Mouse (Mus musculus): Measurements from ENCODE around the gene Osbp. TPM values are rescaled to one million over a fixed set of nuclear protein-coding genes. Genes with fewer than 3 reads are reported as not detected.

The Osbp gene
- total and polyA plus RNA-seq, 2 experiments from 2014 or later = 2.6 to 25.5 TPM

DNA sequence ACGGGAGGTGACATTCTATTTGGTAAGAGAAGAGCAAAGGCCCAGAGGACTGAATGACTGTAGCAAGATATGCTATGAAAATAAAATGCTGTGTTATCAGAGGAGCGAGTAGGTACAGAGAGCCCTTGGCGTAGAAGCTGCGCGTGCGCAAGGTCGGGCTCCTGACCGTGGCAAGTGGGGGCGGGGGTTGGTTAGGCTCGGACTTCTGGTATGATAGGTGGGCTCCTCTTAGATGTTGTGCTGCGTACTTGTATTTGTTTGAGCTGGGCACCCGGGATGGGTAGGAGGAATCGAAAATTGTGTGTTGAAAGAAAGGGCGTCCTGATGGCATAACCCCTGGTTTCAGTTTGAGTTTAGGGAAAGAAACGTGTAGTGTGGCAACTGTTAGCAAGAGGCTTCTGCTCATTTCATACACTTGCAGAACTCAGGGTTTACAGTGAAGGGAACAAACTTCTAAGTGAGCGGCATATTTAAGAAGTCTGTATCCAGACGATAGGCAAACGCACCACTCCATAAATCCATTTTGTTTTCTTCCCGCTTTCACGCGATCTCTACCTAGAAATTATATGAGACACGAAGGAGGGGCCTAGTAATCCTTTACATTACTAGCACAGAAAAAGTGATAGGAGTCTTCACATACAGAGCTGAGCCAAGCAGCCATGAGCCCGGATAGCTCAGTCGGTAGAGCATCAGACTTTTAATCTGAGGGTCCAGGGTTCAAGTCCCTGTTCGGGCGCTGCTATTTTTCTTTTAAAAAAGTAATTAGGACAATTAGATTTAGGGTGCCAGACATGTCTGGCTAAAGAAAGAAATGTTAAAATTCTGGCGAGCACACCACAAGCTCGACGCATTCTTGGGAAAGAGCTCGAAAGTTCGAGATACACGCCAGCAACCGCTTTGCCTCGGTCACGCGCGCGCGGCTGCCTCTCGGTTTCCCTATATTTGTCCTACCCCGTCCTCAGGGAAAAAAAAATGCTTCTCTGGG, 39.9 kb downstream of the Osbp start:
- H3K4me3 ChIP-seq (ENCODE audit: low read length) = peak overlapping the region; percentile 64
- peak overlapping the region; percentile 77 for H3K27ac ChIP-seq
- DNase-seq (ENCODE audit: low spot score) (peak; percentile 93), ATAC-seq (peak; percentile 69)
- WGBS = under 1% methylated on average over 41 of the region's 41 CpGs
- H3K27me3 ChIP-seq (ENCODE audit: insufficient read depth, low read length) = no peaks in the 10 kb centered on the region
- H3K4me2 ChIP-seq (ENCODE audit: low read depth, low read length) = peak overlapping the region; percentile 56
- H3K9ac ChIP-seq (replicated peaks; ENCODE audit: low read length) = peak overlapping the region; percentile 43
- H3K9me3 ChIP-seq (ENCODE audit: low read length) = no peaks in the 10 kb centered on the region
- no peaks in the 10 kb centered on the region for H3K36me3 ChIP-seq (ENCODE audit: insufficient read depth, low read length)
- 0 out of 2 replicates have a peak, but pooled peaks cover 7% of the 10 kb centered on the region for H3K4me1 ChIP-seq (ENCODE audit: insufficient read depth, low read length)
- no peak for TF ChIP-seq CTCF (IDR thresholded peaks at IDR 0.05; ENCODE audit: low read depth)

DNA sequence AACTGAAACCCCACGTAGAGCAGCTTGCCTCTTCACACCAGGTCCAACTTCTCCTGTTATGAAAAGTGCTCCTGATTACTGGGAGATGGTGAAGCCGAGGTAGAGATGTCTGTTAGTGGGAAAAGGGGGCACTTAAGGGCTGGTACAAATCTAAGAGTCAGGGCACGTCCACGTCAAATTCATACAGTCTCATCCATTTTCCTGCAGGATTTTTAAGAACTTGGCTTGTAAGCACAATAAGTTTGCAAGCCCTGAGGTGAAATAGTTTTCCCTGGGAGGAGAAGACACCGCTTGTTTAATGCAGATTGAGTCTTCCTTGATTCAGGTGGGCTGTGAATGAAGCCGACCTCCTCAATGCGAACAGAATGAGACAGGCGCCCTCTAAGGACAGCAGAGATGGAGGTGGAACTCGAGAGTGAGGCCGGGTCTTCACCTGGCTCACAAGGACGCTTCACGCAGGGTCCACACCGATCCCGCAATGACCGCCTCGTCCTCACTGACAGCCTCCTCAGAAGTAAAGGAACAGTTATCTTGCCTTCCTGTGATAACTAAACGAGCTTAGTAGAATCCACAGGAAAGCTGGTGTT, 40.7 kb downstream of the Osbp start:
- DNase-seq (ENCODE audit: low spot score) = peak; percentile 43
- peak overlapping the region; percentile 43 for H3K9ac ChIP-seq (replicated peaks; ENCODE audit: low read length)
- no peak for ATAC-seq
- TF ChIP-seq CTCF (IDR thresholded peaks at IDR 0.05; ENCODE audit: low read depth) = peak; percentile 35
- peak overlapping the region; percentile 56 for H3K4me2 ChIP-seq (ENCODE audit: low read depth, low read length)
- peak overlapping the region; percentile 6 for H3K27ac ChIP-seq
- H3K4me1 ChIP-seq (ENCODE audit: insufficient read depth, low read length) = 0 out of 2 replicates have a peak, but pooled peaks cover 7% of the 10 kb centered on the region
- H3K4me3 ChIP-seq (ENCODE audit: low read length) = peak overlapping the region; percentile 64
- H3K9me3 ChIP-seq (ENCODE audit: low read length) = no peaks in the 10 kb centered on the region
- H3K36me3 ChIP-seq (ENCODE audit: insufficient read depth, low read length) = no peaks in the 10 kb centered on the region
- 4% methylated on average over 17 of the region's 17 CpGs for WGBS
- H3K27me3 ChIP-seq (ENCODE audit: insufficient read depth, low read length) = no peaks in the 10 kb centered on the region

DNA sequence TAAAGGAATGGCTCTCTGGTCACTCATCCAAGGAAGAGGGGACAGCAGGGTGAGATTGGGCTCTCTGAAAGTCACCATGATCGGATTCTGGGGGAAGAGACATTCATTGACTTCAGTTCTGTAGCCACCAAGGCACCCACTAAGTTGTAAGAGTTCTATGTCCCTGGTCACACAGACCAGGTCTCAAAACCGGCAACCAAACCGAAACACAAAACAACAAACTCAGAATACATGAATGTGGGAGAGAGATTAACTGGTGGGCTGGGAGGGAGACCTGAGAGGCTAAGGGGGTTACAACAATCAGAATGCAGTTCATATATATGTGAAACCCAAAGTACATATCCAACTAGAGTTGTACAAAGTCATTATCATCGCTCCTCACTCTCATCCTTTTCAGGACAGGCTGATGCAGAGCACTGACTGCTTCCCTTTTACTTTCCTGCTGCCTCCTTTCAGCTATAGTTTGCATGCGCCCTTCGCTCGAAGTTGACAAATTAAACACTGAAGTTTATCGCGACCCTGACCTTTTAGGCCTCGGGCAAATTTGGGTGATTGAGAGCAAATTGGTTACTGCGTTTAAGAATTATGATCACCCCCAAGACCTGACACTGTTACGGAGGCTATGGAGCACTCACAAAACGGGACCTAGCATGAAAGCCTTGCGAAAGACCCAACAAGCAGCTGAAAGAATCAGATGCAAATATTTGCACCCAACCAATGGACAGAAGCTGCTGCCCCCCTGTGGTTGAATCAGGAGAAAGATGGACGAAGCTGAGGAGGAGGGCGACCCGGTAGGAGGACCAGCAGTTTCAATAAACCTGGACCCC, 41.6 kb downstream of the Osbp start:
- peak overlapping the region; percentile 56 for H3K4me2 ChIP-seq (ENCODE audit: low read depth, low read length)
- DNase-seq (ENCODE audit: low spot score) (peak; percentile 57), ATAC-seq (no peak)
- H3K27me3 ChIP-seq (ENCODE audit: insufficient read depth, low read length) = no peaks in the 10 kb centered on the region
- 18% methylated on average over 17 of the region's 17 CpGs for WGBS
- no peaks in the 10 kb centered on the region for H3K9me3 ChIP-seq (ENCODE audit: low read length)
- peak; percentile 63 for TF ChIP-seq CTCF (IDR thresholded peaks at IDR 0.05; ENCODE audit: low read depth)
- 0 out of 2 replicates have a peak overlapping the region, but pooled peaks have one; percentile 6 for H3K27ac ChIP-seq
- no peaks in the 10 kb centered on the region for H3K36me3 ChIP-seq (ENCODE audit: insufficient read depth, low read length)
- 0 out of 2 replicates have a peak, but pooled peaks cover 7% of the 10 kb centered on the region for H3K4me1 ChIP-seq (ENCODE audit: insufficient read depth, low read length)
- H3K4me3 ChIP-seq (ENCODE audit: low read length) = peak overlapping the region; percentile 64
- peak overlapping the region; percentile 43; the same call in 1 of the 2 replicates for H3K9ac ChIP-seq (replicated peaks; ENCODE audit: low read length)

DNA sequence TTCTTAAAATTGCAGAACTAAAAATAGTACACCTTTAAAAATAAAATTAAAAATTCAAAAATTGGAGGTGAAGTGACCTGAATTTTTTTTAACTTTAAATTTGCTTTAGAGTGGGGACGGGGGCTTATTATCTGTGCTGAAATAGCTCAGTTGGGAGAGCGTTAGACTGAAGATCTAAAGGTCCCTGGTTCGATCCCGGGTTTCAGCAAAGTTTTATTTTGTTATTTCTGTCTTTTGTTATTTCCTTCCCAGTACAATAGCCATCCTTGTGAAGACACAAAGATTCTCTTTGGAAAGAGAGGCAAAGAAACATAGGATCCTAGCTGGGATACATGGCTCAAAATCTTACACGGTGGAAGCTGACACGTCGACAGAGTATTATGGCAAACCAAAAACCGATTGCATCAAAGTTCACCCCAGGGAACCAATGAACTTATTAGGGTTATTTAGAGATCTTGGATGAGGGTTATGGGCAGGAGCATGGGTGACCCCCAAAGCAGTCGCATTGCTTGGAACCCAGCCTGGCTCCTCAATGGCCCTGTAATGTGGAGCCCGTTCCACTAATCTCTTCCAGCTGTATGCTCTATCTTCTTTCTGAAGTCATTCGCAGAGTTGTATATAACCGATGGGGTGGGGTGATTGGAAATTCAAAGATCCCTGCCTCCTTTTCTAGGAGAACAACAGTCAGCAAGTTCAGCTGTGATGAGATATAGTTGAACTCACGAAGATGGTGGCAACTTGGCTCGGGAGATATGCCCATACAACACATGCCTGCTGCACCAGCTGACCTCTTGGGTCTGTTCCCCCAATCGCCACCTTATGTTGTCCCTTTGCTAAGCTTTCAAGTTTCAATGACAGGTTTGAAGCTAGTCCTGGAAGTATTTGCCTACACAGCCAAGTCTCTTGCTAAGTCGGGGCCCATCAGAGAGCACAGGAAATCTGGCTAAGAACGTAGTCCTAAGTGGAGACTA, 43.0 kb downstream of the Osbp start:
- no peaks in the 10 kb centered on the region for H3K27me3 ChIP-seq (ENCODE audit: insufficient read depth, low read length)
- peak overlapping the region; percentile 33 for H3K4me2 ChIP-seq (ENCODE audit: low read depth, low read length)
- no peak overlapping the region for H3K9ac ChIP-seq (replicated peaks; ENCODE audit: low read length)
- no peak overlapping the region for H3K4me3 ChIP-seq (ENCODE audit: low read length)
- H3K4me1 ChIP-seq (ENCODE audit: insufficient read depth, low read length) = 0 out of 2 replicates have a peak, but pooled peaks cover 7% of the 10 kb centered on the region
- 25% methylated on average over 17 of the region's 17 CpGs for WGBS
- H3K27ac ChIP-seq = peak overlapping the region; percentile 36; the same call in 1 of the 2 replicates
- no peak for TF ChIP-seq CTCF (IDR thresholded peaks at IDR 0.05; ENCODE audit: low read depth)
- ATAC-seq (no peak), DNase-seq (ENCODE audit: low spot score) (peak; percentile 21)
- no peaks in the 10 kb centered on the region for H3K9me3 ChIP-seq (ENCODE audit: low read length)
- H3K36me3 ChIP-seq (ENCODE audit: insufficient read depth, low read length) = no peaks in the 10 kb centered on the region

DNA sequence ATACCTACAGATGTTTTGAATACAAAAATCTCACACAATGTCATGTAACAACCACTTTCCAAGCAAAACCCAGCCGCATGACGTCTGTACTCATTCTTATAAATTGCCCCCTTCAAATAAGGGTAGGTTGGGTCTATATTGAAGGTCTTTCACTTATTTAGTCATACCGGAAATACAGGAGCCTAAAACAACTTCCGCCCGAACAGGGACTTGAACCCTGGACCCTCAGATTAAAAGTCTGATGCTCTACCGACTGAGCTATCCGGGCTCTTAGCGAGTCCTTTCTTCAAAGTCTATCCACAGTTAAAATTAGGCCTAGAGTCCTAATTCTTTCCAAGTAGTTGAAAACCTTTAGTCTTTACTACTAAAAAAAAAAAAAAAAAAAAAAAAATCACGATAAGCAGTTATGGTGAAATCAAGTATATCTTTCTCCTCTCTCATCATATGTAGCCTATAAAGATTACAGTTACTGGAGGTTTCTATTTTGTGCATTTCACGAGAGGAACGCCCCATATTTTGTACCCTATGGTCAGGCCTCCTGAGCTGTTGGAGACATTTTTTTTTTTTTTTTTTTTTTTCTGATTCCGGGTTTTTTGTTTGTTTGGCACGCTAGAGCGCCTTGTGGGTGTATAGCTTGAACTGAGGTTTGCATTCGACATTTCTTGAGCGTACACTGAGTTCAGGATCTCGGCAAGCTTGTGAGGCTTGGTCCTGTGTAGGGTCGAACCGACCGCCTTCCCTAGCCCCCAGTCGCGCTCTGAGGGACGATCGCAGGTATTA, 44.0 kb downstream of the Osbp start:
- Histone ChIP-seq H3K36me3 (ENCODE audit: insufficient read depth, low read length) (no peaks in the 10 kb centered on the region), H3K27me3 (ENCODE audit: insufficient read depth, low read length) (no peaks in the 10 kb centered on the region), H3K9ac (replicated peaks; ENCODE audit: low read length) (peak overlapping the region; percentile 72), H3K27ac (peak overlapping the region; percentile 94), H3K9me3 (ENCODE audit: low read length) (no peaks in the 10 kb centered on the region), H3K4me1 (ENCODE audit: insufficient read depth, low read length) (0 out of 2 replicates have a peak, but pooled peaks cover 7% of the 10 kb centered on the region), H3K4me3 (ENCODE audit: low read length) (peak overlapping the region; percentile 61), H3K4me2 (ENCODE audit: low read depth, low read length) (peak overlapping the region; percentile 76)
- WGBS = 1% methylated on average over 24 of the region's 24 CpGs
- ATAC-seq = no peak
- DNase-seq (ENCODE audit: low spot score) = peak; percentile 86
- no peak for TF ChIP-seq CTCF (IDR thresholded peaks at IDR 0.05; ENCODE audit: low read depth)

Measured in hindbrain, postnatal 0 days (tissue).